Mouse (Mus musculus) urinary bladder, postnatal 14 days (tissue): ENCODE measurements at regions not wholly inside any gene's neighbourhood (a gene's known extent, or its start where the extent isn't known, plus 50 kb on each side); places are given as distances from the start of the nearest gene placed in this dataset.

Experiments
- DNase-seq: peaks from one replicate; pipeline ENCODE4 v3.0.0; 2021; ENCODE audit warnings: low spot score

DNA sequence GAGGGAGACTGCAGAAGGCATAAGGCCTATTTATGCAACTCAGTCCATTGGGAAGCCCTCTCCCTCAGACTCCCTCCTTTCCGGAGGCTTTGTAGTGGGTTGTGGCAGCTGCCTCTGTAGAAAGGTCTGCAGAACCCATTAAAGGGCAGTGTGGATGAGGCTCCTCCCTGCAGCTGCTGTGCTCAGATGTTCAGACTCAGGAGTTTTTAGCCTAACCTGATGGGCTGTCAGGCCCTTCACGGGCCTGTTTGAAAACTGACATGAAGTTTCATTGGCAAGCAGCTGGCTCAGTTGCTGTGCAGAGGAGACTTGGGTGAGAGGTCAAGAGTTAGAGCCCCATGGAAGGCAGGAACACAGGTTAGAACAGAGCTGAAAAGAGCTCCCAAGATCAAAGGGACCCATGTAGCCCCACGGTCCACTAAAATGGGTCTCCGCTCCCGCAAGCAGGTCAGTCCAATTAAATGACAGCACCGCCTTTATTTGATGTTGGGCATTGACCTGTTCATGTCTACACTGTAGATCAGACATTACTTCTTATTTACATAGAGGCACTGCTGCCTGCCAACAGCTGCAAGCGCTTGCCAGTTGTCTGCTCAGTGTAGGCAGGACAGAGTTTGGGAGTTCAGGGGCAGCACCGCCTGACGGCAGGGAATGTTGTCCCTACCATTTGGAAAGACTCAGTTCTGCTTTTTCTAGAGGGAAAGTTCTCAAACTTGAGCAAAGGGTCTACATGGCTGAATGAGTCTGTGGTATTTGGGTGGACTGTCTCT lies 53.8 kb upstream of the Usp46 start:
- peak; percentile 9 for DNase-seq

DNA sequence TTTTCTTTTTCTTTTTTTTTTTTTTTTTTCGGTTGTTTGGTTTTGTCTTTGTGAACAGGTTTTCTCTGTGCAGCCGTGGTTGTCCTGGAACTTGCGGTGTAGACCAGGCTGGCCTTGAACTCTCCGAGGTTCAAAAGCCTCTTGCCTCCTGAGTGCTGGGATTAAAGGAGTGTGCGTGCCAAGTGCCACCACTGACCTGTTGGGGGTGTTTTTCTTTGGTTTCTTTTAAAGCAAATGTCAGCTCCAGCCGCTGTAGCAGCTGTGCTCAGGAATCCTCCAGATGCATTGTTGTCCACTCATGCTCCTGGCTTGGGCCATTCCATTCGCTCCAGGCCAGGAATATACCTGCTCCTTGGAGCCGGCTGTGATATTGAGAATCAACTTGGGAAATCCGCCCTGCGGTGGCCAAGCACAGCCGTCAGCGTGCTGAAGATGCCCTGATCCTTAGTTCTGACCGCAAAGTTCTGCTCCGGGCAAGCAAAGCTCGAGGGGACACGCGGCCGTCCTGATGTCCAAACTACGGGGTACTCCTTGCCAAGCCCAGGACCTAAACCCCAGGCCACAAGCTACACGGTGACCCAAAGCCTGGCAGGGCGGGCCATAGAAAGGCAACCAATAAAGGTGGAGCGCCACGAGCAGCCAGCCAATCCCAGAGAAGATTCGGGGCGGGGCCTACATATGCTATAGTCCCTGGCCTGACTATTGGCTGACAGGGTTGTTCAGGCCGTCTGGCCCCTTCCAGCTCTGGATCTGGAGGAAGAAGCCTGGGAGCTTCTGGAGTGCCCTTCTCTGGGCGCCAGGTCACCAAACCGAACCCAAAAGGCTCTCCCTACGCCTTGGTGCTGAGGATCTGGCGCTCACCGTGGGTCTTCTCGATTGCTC lies 58.0 kb upstream of the Usp46 start:
- peak; percentile 66 for DNase-seq

DNA sequence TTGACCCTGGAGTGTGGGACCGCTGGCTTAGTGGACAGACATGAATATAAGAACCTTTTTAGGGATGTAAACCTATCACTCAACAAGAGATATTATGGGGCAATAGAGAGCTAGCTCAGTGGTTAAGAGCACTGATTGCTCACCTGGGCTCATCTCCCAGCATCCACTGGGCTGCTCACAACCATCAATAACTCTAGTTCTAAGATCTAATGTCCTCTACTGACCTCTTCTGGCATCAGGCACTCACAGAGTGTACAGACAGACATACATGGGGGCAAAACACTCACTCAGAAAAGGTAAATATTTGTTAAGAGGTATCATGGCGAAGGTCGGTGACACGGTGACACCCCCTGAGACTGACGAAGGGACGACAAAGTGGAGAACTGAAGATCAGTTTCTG lies 59.3 kb upstream of the Usp46 start:
- peak; percentile 1 for DNase-seq

DNA sequence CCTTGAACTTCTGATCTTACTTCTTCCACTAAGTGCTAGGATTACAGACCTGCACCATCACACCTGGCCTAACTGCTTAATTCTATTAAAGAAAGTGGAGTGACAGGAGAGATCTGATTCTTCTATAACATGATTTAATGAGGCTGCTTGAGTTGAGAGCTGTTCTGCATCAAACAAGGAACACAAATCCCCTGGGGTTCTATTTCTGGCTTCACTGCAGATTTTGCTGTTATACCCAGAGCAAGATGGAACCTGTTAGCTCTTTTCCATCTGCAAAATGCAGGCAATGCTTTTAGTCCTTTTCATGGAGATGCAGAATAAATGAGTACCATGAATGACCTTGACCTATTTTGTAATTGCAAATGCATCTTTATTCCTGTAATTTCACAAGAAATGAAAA lies 61.4 kb upstream of the Usp46 start:
- peak; percentile 1 for DNase-seq

DNA sequence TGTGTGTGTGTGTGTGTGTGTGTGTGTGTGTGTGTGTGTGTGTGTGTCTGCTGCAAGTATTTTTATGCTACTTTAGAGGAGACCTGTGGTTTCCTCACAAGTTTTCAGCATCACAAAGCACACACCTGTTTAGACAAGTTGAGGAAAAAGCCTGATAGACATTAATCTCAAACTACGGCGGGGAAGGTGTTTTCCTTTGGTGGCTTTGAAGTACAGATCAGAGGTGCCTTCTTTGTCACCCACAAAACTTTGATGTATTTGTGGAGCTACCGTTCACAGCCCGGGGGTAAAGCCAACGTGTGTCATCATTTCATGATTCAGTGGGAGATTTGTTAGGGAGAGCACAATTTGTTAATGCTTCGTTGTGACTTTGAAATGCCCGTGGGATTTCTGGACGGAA lies 62.4 kb upstream of the Rasl11b start:
- DNase-seq, result no peak

DNA sequence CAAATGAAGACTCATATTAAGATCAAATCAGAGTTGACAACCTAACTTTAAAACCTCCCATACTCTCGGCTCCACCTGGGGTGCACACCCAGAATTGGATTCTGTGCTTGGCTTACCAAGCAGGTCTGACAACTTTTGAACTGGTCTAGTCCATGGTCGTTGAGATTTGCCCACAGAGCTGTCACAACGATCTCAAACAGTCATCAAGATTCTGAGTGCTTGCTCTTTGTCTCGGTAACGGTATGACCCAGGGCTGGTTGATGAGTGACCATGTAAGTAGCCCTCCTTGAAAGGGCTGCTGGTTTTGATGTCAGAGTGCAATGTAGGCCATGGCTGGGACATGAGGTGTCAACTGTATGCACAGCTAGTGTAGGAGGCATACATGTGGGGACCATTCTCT lies 58.7 kb upstream of the Rasl11b start:
- DNase-seq, result peak; percentile 74

DNA sequence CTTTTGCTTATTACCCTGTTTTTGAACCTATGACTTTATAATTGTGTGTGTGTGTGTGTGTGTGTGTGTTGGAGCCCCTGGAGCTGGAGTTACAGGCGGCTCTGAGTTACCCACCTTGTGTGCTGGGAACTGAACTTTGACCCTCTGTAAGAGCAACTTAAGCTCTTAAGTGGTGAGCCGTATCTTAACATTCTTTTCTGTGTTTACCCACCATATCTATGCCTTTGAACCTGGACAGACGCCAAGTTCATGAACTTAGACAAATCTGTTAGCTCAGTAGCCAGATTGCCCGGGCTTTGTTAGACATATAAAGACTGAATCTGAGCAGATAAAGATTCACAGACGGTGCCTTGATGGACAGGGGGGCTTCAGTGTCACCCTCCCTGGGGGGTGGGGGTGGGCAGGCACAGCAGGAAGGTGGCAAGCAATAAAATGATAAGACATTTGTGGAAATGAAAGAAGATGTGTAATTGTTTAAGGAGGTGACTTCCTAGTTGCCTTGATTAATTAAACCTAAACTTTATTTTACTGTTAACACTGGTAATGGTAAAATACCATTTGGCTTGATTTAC lies 58.1 kb upstream of the Rasl11b start:
- peak; percentile 69 for DNase-seq

DNA sequence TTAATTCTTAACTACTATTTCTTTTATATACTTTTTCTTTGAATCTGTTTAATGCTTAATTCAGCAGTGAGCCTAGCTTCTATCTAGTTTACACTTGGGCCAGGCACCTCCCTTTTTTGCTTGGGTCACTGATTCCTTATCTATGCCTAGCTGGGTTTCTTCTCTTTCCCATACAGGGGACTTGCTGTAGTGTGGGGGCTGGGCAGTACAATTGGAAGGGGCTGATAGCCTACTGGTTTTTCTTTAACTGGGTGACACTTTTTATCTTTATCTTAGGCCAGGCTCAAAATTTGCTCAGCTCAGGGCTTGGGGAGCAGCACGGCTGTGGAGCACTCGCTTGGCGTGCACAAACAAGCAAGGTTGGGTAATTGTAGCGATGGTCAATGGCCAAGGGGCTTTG lies 51.1 kb upstream of the Rasl11b start:
- no peak for DNase-seq

DNA sequence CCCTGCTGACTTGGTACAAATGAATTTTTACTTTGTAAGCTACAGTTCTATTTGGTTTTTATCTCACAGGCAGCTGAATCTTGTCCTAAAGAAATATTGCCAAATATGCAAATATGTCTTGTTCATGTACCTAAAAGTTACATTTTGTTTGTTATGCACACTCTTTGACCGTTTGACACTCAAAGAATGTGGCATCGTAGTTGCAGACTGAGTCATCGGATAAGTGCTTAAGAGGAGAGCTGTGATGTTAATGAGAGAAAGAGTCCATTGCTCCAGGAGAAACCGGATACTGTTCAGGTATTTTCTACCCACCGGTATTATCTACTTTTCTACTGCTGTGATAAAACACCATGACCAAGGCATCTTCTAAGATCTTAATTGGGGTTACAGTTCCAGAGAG lies 50.3 kb upstream of the Rasl11b start:
- no peak for DNase-seq
